Mouse (Mus musculus) left cerebral cortex, adult 11 months (tissue): Measurements from ENCODE around the gene Sbf2.
"Not testable (repeated sequence)": the region's sequence is repeated elsewhere in the genome, so short reads cannot be mapped to it uniquely, and the experiment has no call there.

Experiments used
- DNase-seq: peaks from one replicate; pipeline ENCODE4 v3.0.0; 2022; ENCODE audit warnings: low spot score

The Sbf2 gene

DNA sequence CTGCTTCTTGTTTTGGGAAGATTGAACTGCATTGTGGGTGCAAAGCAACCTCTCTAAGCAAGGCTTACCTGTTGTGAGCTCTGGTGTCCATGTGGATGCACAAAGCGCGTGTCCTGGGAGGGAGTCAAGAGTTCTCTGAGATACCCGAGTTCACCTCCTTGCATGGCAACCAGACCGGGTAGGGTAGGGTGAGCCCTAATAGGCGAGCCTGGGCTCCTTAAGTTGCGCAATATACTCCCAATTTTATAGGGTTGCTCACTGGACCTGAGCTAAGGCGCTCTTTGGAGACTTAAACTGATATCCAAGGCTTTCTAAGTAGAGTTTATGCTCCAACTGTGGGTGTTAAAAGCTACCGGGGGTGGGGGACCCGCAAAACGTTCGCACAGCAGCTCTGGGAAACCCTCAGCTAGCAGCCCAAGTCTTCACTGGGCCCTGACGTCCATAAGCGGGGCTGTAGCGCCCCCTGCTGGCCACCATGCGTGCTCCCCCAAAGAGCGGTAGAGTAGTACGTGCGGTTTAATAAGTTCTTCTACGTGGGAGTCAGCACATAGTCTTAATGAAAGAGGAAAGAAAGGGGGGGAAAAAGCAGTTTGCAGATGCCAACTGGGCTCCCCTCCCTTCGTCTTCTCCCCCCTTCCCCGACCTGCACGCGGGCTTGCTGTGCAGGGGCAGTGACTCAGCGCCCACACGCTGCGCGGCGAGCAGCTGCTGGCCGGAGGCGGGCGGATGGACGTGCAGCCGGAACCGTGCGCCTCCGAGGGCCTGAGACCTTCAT, 15.4 kb upstream of the Sbf2 start:
- DNase-seq = peak; percentile 73

GRCm38 (mm10) chr7:110628611-110629354, 14.1 kb upstream of the Sbf2 start:
- DNase-seq = no peak

DNA sequence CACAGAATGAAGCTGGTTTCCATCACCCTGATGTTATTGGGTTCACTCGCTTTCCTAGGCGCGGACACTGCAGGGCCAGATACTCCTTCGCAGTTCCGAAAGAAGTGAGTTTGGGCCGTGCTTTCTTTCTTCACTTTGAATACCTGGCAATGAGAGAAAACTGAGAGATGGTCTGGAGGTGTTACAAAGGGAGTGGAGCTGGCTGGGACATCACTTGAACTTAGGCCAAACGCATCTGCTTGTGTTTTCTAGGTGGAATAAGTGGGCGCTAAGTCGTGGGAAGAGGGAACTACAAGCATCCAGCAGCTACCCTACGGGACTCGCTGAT, 13.5 kb upstream of the Sbf2 start:
- no peak for DNase-seq

DNA sequence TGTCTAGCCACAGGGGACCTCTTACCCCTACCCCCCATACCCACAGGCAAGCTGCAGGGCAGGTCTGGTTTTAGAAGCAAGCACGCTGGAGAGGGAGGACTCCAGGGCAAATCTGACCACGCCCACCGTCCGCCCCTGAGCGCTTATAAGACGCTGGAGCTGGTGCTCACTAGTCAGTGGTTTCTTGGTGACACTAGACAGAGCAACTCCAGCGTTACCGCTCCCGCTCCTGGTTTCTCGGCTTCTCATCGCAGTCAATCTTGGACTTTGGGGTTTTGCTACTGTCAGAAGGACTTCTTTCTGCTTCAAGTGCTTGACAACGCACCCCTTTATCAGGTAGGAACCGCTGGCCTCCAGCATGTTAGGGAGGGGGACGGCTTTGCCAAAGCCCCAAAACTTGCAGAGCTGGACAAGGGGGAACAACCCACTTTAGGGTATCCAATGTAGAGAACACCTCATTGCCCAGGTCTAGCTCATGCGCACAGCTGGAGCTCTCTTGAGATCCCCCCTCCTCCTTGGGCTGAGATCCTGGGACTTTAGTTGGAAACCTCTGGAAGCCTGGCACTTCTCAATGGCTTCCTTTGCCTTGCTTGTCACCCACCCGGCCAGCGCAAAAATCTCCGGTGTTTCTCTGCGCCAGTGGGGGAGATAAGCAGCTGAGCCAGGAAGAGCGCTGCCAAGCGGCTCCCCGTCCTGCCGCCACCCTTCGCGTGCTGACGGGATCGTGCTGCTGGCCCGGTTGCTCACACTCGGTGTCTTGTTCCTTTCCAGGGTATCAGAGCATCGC, 13.0 kb upstream of the Sbf2 start, which contains the start of gene Adm:
TSS of gene Adm (plus strand) at position 176 of the 787 bp plus-strand sequence.
- no peak for DNase-seq

- DNase-seq = no peak
These were observed 12.4 kb upstream of the Sbf2 start for GRCm38 (mm10) chr7:110627099-110627482.

GRCm38 (mm10) chr7:110626186-110627098, 11.7 kb upstream of the Sbf2 start:
- DNase-seq = no peak

- no peak for DNase-seq
These were observed 10.8 kb upstream of the Sbf2 start for GRCm38 (mm10) chr7:110625489-110625888.

DNA sequence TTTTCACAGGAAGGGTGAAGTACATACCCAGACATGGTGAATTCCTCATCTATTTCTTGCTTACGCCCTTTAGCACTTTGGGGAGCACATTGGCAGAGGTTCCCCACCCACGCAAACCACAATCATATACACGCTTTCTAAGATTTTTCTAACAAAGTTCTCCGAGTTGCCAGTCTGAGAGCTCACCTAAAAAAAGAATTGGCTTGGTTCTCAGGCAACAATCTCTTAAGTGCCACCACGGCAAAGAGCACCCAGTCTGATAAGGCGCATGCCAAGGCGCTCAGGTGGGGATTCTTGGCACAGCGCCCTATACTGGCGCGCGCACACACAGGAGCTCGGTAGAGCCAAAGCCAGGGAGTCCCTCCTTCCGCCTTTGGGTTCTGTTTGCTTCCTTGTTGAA, 10.2 kb upstream of the Sbf2 start:
- no peak for DNase-seq

DNA sequence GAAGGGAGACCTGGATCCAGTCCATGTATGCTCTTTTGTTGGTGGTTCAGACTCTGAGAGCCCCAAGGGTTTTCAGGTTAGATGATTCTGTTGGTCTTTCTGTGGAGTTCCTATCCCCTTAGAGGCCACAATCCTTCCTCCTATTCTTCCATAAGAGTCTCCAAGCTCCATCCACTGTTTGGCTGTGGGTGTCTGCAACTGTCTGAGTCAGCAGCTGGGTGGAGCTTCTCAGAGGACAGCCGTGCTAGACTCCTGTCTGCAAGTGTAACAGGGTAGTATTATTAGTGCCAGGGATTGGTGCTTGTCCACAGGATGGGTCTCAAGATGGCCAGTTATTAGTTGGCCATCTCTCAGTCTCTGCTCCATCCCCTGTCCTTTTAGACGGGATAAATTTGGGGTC, 9.3 kb upstream of the Sbf2 start:
- no peak for DNase-seq

DNA sequence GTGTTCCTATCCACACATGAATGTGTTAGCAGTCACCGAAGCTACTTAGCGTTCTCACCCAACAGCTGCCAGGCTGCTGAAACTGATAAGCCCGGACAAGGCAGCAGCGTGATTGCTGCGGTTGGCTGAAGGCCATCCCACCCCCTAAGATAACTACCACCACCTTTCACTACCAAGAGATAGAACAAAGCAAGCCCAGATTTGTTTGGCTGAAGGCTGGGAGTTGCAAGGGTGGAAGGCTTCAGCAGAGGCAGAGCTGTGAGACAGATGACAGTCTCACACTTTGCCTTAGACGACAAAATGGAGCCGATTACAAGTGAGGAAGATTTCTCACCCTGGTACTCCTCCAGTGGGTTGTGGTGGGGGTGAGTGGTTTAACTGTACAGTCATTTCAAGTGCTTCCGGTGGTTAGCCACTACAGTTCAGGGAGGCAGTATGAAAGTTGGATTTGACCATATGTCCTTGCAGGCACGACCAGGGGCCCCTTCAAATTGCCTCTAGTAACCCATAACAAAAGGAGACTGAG, 4.4 kb upstream of the Sbf2 start:
- DNase-seq = no peak

GRCm38 (mm10) chr7:110615792-110616191, 1.1 kb upstream of the Sbf2 start:
- no peak for DNase-seq

DNA sequence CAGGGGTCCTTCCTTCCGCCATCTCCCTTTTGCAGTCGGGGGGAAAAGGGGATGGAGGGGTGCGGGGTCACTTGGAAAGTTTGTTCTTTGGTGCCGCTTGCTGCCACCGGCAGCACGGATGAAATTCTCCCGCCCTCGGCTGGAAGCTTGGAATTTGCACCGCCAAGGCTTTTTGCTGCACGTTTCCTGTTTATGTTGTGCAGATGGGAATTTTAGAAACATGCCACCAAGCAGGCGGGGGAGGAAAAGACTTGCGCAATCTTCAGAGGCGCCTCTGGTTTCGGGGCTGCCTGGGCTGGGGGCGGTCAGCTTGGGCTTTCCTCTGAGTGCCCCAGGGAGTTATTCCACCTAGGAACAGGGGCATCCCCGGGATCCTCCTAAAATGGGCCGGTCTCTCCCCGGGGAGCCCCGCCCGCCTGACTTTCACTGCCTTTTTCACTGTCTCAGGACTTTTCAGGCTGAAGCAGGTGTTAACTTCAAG, 469 bp upstream of the Sbf2 start:
- no peak for DNase-seq

DNA sequence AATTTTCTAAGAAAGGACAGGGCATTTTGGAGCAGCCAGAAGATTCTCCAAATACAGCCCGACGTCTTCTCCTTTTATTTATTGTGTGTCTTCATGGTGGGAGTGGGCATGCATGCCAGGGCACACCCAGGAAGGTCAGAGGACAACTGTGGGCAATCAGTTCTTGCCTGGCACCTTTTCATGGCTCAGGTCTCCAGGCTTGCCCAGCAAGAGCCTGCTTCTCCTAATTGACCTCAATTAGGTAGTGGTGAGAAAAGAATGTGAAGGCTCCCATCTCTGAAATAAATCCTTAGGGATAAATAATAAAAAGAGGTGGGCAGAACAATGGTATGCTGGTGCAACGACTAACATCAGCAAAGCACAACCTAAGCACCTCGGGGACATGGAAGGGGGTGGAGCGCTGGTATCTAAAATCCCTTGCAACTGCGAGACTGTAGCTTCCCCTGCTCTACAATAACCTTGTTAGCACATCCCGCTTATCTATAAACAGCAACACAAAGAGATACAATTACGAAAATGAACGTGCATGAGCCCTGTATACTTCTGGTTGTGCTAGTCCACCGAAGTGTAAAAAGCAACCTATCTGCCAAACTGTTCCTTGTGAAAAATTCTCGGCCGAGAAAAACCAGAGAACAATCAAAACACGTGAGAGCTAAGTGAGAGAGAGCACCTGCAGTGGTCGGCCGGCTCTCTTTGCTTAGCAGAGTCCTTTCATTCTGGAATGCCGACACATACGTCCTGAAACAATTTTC, 1.2 kb downstream of the Sbf2 start:
- DNase-seq = no peak

DNA sequence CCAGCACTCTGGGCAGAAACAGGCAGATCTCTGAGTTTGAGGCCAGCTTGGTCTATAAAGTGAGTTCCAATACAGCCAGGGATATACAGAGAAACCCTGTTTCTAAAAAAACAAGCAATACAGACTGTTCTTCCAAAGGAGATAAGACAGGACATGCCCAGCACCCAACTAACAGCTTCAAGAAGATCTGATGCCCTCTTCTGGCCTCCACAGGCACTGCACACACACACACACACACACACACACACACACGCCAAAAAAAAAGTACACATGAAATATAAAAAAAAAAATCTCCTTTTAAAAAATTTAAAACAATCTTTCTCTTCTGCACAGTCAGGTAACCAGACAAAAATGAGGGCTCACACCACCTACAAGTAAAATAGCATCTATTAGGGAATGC, 7.8 kb downstream of the Sbf2 start:
- DNase-seq = no peak

DNA sequence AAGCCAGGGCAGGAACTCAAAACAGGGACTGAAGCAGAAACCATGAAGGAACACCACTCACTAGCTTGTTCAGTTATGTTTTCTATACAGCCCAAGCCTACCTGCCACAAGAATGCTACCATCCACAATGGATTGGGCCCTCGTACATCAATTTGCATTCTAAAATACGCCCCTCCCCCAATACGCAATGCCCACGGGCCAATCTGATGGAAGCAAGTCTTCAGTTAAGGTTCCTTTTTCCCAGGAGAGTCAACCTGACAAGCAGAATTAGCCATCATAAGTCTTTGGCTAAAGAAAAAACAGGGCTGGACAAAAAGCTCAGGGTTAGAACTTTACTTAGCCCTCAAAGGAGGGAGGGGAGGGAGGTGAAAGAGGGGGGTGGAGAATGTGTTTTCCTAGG, 9.2 kb downstream of the Sbf2 start:
- DNase-seq = no peak

DNA sequence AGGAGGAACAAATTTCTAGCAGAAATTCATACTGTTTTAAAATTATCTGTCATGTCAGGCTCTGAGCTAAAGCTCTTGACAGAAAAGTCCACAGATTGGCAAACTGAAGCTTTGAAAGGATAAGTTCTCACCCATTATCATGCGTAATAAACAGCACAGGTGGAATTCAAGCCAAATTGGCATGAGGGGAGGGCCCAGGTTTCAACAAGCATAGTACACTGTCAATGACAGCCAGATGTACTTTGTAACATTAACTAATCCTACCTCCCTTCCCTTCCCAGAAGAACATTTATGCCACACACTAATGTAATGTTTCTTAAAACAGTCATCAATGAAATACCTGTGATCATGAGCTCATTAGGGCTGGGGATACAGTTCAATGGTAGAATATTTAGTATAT, 17.6 kb downstream of the Sbf2 start:
- DNase-seq = no peak

- not testable (repeated sequence) for DNase-seq
These were observed 20.7 kb downstream of the Sbf2 start for GRCm38 (mm10) chr7:110593991-110594390.

GRCm38 (mm10) chr7:110587721-110588120, 27.0 kb downstream of the Sbf2 start:
- DNase-seq = no peak

GRCm38 (mm10) chr7:110585250-110585649, 29.5 kb downstream of the Sbf2 start:
- DNase-seq = no peak

DNA sequence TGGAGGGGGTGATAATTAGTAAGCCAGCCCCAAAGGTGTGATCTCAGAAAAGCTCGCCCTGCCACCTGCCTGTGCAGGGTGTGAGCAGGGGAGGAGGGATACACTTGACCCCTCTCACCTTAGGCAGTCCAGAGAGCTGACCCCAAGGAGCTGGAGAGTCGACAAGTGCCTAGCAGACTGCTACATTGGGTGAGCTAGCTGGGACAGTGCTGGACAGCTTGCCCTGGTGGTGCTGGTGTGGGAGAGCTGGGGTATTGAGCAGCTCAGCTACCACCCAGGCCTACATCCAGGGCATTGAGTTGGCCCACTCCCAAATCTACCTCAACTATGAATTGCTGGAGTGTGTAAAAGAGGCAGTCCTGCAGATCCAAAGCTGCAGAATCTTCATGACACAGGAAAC, 30.6 kb downstream of the Sbf2 start:
- no peak for DNase-seq

GRCm38 (mm10) chr7:110583705-110584104, 31.0 kb downstream of the Sbf2 start:
- DNase-seq = no peak
